Mouse (Mus musculus): Measurements from ENCODE around the gene Fam53b.

Gene Fam53b

GRCm38 (mm10) chr7:132813416-132814088 lies at the start of gene Fam53b:
Gene Fam53b (minus strand): TSS chr7:132813886.
- peak; percentile 60 for DNase-seq (ENCODE audit: low read depth)

GRCm38 (mm10) chr7:132859042-132859958 lies 45.6 kb upstream of the Fam53b start, which contains the start of gene Abraxas2:
Gene Abraxas2 (plus strand): TSS chr7:132859225.
- peak; percentile 89 for DNase-seq (ENCODE audit: low read depth)

GRCm38 (mm10) chr7:132858043-132858608 lies 44.4 kb upstream of the Fam53b start:
- peak; percentile 41 for DNase-seq (ENCODE audit: low read depth)

GRCm38 (mm10) chr7:132856083-132856482 lies 42.4 kb upstream of the Fam53b start:
- no peak for DNase-seq (ENCODE audit: low read depth)

GRCm38 (mm10) chr7:132853946-132854345 lies 40.3 kb upstream of the Fam53b start:
- no peak for DNase-seq (ENCODE audit: low read depth)

- DNase-seq (ENCODE audit: low read depth) = no peak
Measured at GRCm38 (mm10) chr7:132853361-132853760, 39.7 kb upstream of the Fam53b start.

- DNase-seq (ENCODE audit: low read depth) = peak; percentile 89
Measured at GRCm38 (mm10) chr7:132852173-132852844, 38.6 kb upstream of the Fam53b start, which contains the start of gene Eef1akmt2. Gene Eef1akmt2 (minus strand): TSS chr7:132852673.

- no peak for DNase-seq (ENCODE audit: low read depth)
Measured at GRCm38 (mm10) chr7:132843152-132843551, 29.5 kb upstream of the Fam53b start.

- no peak for DNase-seq (ENCODE audit: low read depth)
Measured at GRCm38 (mm10) chr7:132842455-132842854, 28.8 kb upstream of the Fam53b start.

GRCm38 (mm10) chr7:132841287-132841686 lies 27.6 kb upstream of the Fam53b start:
- DNase-seq (ENCODE audit: low read depth) = no peak

GRCm38 (mm10) chr7:132830955-132831354 lies 17.3 kb upstream of the Fam53b start:
- DNase-seq (ENCODE audit: low read depth) = no peak

GRCm38 (mm10) chr7:132824346-132825022 lies 10.8 kb upstream of the Fam53b start:
- peak; percentile 54 for DNase-seq (ENCODE audit: low read depth)

GRCm38 (mm10) chr7:132823832-132824231 lies 10.1 kb upstream of the Fam53b start:
- DNase-seq (ENCODE audit: low read depth) = no peak

- no peak for DNase-seq (ENCODE audit: low read depth)
Measured at GRCm38 (mm10) chr7:132820692-132821091, 7.0 kb upstream of the Fam53b start.

GRCm38 (mm10) chr7:132817056-132817455 lies 3.4 kb upstream of the Fam53b start:
- no peak for DNase-seq (ENCODE audit: low read depth)

GRCm38 (mm10) chr7:132816528-132816927 lies 2.8 kb upstream of the Fam53b start:
- DNase-seq (ENCODE audit: low read depth) = no peak

- DNase-seq (ENCODE audit: low read depth) = peak; percentile 22
Measured at GRCm38 (mm10) chr7:132815081-132815480, 1.4 kb upstream of the Fam53b start.

- DNase-seq (ENCODE audit: low read depth) = no peak
Measured at GRCm38 (mm10) chr7:132814089-132814450, 384 bp upstream of the Fam53b start.

GRCm38 (mm10) chr7:132812619-132813415 lies 869 bp downstream of the Fam53b start:
- peak; percentile 44 for DNase-seq (ENCODE audit: low read depth)
